Mouse (Mus musculus) thymus, adult 18-20 months (tissue): Measurements from ENCODE around the gene Neurl2.
"Not testable (repeated sequence)": the region's sequence is repeated elsewhere in the genome, so short reads cannot be mapped to it uniquely, and the experiment has no call there.

ENCODE experiments used
- DNase-seq, 2 experiments: peaks; one replicate each; pipeline ENCODE4 v3.0.0; 2022; ENCODE audit warnings: mixed read lengths in 2 of 2

Gene Neurl2

DNA sequence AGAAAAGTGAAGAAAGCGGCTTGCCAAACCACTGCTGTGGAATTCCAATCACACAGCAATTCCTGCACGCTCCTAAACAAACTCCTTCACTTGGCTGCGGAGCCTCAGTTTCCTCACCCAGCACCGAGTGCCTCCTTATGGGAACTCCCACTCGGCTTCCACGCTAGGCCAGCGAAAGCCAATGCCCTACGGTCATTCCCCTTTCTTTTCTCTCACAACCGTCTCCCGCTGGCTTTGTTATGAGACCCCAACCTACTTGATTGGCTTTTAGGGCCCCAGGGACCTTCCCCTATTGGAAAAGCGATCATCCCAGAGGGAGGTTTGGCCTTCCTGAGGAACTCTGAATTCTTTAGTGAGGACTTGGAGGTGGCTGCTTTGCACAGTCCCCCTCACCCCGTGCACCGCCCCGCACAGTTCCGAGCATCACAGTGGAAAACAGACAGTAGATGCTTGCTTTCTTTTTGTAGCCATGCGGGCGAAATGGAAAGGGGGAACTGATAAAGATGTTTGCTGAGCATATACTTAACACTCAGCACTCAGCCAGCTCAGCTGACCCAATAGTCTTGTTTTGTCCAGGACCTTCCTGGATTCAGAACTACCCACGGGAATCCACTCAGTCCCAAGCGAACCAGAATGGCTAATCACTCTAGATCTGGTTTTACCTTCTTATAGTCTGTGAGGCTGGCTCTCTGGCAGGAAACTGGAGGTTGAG lies 24.7 kb upstream of the Neurl2 start:
- no peak for DNase-seq

DNA sequence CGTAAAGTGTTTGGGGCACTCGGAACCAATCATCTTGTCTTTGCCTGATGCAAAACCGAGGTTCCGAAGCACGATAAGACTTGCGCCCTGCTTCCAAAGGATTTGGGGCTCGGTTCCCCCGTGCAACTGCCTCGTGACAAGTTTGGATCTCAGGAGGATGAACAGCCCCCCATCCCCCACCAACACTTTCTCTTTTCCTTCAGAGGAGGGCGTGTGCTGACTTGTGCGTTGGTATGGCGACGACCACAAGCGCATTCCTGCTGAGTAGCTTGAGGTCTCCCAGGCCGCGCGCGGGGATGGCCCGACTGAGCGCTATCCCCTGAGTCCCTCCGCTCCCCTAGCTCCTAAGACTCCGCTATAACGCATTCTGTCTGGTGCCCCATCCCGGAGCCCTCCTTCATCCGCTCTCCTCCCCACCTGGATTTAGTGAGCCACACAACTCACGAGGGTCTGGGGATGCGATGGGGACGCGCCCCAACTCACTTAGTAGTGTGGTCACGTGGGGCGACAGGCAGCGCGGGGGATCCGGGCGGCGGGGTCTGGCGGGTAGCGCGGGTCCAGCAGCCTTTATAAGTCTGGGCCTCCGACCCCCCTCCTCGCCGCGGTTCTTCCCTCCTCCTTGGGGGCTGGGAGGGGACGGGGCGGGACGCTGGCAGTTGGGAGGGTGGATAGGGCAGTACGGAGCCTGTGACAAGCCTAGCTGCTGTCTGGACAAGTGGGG lies 24.0 kb upstream of the Neurl2 start, which contains the start of gene Pltp:
Gene Pltp, minus strand, starts transcription at position 611 of the 721 bp plus-strand sequence.
- DNase-seq, result no peak

- DNase-seq, result no peak
Measured at GRCm38 (mm10) chr2:164856309-164857100, 23.2 kb upstream of the Neurl2 start.

DNA sequence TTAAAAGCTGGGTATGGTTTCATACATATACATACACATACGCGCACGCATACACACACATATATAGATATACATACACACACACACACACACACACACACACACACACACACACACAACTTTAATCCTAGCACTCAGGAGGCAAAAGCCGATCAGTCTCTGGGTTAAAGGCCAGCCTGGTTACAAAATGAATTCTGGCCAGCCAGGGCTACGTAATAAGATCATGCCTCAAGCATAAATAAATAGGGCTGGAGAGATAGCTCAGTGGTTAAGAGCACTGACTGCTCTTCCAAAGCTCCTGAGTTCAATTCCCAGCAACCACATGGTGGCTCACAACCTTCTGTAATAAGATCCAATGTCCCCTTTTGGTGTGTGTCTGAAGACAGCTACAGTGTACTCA lies 22.3 kb upstream of the Neurl2 start:
- DNase-seq, result not testable (repeated sequence)

DNA sequence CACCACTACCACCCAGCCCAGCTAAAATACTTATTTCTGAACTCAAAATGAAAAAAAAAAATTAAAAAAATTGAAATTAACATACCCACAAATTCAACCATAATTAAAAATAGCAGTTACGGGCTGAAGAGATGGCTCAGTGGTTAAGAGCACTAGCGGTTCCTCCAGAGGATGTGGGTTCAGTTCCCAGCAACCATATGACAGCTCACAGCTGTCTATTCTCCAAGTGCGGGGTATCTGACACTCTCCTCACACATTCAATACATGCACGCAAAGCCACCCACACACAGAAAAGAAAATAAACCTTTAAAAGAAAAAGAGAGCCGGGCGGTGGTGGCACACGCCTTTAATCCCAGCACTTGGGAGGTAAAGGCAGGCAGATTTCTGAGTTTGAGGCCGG lies 16.8 kb upstream of the Neurl2 start:
- no peak for DNase-seq

DNA sequence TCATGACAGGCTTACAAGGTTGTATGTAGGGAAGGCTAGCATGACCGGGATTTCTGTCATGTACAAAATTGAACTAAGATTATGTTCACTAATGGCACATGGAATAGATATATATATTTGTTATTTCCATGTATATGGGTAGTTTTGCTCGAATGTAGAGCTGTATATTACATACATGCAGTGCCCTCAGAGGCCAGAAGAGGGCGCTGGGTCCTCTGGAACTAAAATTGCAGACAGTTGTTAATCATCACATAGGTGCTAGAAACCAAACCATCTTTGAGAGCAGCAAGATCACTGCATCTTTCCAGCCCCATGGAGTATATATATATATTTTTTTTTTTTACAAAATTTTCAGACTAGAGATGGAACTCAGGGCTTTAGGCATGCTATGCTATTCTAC lies 12.5 kb upstream of the Neurl2 start:
- no peak for DNase-seq

DNA sequence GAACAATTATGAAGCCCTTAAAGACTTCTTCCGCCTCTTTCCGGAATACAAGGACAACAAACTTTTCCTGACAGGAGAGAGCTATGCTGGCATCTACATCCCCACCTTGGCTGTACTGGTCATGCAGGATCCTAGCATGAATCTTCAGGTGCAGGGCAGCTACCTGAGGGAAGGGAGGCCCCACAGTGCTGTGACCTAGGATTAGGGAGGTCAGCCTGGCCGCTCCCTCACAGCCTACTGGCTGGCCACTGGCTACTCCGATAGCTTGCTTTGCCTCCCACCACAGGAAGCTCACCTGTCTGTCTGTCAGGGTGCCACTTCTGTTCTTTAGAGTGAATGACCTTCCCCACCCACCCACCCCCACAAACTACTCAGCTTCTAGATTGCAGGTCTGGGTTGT lies 1.9 kb upstream of the Neurl2 start:
- DNase-seq, result no peak

DNA sequence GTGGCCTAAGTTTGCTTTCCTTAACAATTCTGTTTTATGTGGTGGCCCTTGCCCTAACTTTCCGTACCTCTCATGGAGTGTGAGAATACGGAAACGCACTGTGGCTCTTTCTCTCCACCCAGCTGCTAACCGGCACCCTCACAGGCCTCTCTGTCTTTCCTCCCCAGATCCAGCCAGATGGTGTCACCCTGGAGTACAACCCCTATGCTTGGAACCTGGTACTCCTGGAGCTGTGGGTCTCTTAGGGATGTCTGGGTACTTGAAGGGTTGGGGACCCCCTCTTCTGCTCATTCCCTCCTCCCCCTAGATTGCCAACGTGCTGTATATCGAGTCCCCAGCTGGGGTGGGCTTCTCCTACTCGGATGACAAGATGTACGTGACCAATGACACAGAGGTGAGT lies 1.3 kb upstream of the Neurl2 start:
- DNase-seq, result peak in 1 of 2 experiments; percentile 46

- peak; percentile 68 to 75 for DNase-seq
Measured at GRCm38 (mm10) chr2:164832748-164833301, 431 bp downstream of the Neurl2 start, which contains the start of gene Ctsa. Ctsa (plus strand) TSS chr2:164832873.

DNA sequence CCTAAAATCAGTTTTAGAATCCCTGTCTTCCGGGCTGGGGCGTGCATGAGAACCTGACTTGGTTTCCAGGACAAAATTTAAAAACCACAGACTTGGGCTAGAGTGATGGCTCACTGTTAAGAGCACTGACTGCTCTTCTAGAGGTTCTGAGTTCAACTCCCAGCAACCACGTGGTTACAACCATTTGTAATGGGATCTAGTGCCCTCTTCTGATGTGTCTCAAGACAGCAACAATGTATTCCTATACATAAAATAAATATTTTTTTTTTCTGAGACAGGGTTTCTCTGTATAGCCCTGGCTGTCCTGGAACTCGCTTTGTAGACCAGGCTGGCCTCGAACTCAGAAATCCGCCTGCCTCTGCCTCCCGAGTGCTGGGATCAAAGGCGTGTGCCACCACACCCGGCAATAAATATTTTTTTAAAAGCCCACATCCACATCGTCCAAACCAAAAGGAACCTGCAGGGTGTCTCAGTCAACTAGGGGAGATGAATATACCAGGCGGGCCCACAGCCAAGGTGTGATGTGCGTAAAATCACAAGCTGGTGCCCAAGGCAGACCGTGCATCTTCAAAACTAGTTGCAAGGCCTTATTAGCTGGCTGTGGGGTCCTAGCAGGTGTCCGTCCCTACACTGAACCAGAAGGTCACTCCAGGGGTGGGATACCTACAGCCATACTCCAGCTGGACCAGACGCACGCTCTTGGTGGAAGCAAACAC lies 1.1 kb downstream of the Neurl2 start:
- no peak for DNase-seq

GRCm38 (mm10) chr2:164831029-164831428 lies 2.2 kb downstream of the Neurl2 start:
- no peak for DNase-seq

DNA sequence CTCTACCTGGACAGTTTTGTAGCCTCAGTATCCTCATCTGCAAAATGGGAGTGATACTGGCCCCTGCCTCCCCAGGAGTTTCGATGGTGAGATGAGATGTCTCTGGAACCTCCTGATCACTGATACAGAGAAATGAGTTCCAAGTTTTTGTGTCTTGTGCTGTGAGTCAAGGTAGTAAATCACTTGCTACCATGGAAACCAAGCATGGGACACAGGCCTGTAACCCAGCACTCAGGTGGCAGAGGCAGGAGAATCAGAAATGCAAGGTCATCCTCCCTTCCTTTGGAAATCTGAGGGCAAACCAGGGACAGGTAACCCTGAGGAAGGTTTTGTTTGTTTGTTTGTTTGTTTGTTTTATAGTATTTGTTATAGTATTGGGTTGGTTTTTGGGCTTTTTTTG lies 4.2 kb downstream of the Neurl2 start:
- no peak for DNase-seq

- DNase-seq, result no peak
Measured at GRCm38 (mm10) chr2:164828437-164828836, 4.8 kb downstream of the Neurl2 start, which contains the start of gene Spata25. Spata25 (minus strand) TSS chr2:164828537.

- DNase-seq, result no peak
Measured at GRCm38 (mm10) chr2:164827146-164827850, 6.0 kb downstream of the Neurl2 start.

DNA sequence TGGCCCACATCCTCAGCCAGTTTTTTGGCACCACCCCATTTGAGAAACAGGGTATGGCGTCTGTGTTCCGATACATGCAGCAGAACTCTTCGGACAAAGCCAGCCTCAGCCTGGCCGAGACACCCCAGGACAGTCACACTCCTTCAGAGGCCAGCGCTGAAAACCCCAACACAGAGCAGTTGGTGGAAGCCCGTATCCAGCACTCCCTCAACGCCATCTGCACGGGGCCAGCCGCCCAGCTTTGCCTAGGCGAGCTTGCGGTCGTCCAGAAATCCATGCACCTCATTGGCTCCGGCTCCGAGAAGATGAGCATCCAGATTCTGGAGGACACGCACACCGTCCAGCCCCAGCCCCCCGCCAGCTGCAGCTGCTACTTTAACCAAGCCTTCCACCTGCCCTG lies 7.7 kb downstream of the Neurl2 start:
- no peak for DNase-seq

GRCm38 (mm10) chr2:164823969-164824368 lies 9.3 kb downstream of the Neurl2 start:
- DNase-seq, result no peak

DNA sequence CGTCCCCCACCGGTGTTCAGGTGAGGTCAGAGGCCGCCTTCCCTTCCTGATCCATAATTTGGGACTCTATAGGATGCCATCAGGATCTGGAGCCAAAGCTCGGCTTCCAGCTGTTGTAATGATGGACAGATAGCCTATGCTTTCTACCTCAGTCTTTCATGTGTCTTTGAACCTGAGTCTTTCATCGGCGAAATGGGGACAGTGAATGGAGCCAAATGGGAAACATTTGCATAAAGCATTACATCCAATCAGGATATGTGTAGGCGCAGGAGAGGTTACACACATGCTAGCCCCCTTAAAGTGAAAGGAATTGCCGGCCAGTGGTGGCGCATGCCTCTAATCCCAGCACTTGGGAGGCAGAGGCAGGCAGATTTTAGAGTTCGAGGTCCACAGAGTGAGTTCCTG lies 10.1 kb downstream of the Neurl2 start:
- no peak for DNase-seq

- peak; percentile 96 to 98 for DNase-seq
Measured at GRCm38 (mm10) chr2:164822636-164823165, 10.6 kb downstream of the Neurl2 start, which contains the start of gene Zswim1. Zswim1 (plus strand) TSS chr2:164822686.

DNA sequence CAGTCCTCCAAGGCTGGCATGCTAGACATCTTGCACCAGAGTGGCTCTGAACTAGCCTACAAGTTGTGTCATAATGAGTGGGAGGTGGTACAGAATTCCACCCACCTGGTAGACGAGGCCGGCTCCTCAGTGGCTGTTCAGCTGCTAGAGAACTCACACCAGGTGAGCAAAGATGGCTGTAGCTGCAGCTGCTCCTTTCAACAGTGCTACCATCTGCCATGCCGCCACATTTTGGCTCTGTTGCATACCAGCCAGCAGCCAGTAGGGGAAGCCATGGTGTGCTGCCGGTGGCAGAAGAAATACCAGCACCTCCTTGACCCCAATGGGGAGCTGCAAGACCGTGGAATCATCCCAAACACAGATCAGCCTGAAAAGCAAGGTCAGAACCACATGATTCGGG lies 12.2 kb downstream of the Neurl2 start:
- DNase-seq, result no peak

- no peak for DNase-seq
Measured at GRCm38 (mm10) chr2:164817703-164818102, 15.6 kb downstream of the Neurl2 start.

- DNase-seq, result no peak
Measured at GRCm38 (mm10) chr2:164817206-164817605, 16.1 kb downstream of the Neurl2 start.
